Mouse (Mus musculus) stomach, embryonic 16.5 days (tissue): ENCODE results near the gene Mapk14. TPM values are rescaled to one million over a fixed set of nuclear protein-coding genes. Genes with fewer than 3 reads are reported as not detected.

Experiments used
- ATAC-seq: fragments of 200-750 bp; cut with Nextera tagmentation; 2 replicates; pipeline ENCODE4 v1.8.0; 2017; ENCODE audit warnings: moderate number of reproducible peaks, moderate TSS enrichment; ENCODE audit not compliant: insufficient read depth, low FRiP score
- H3K27ac ChIP-seq: fragments of 300-500 bp; sonication (generic); 2 replicates; pipeline ENCODE4 v1.5.1; 2014; ENCODE audit warnings: low read length
- H3K27me3 ChIP-seq: fragments of 300-500 bp; sonication (generic); 2 replicates; pipeline ENCODE4 v1.6.1; 2014; ENCODE audit warnings: low read length, control low read depth, mixed read lengths; ENCODE audit not compliant: control insufficient read depth, insufficient read depth
- H3K36me3 ChIP-seq: fragments of 300-500 bp; sonication (generic); 2 replicates; pipeline ENCODE4 v1.6.1; 2014; ENCODE audit warnings: low read length; ENCODE audit not compliant: control insufficient read depth, insufficient read depth
- H3K4me1 ChIP-seq: fragments of 300-500 bp; sonication (generic); 2 replicates; pipeline ENCODE4 v1.6.1; 2014; ENCODE audit warnings: low read length, control low read depth, mixed read lengths; ENCODE audit not compliant: control insufficient read depth, insufficient read depth
- H3K4me2 ChIP-seq: fragments of 300-500 bp; sonication (generic); 2 replicates; pipeline ENCODE4 v1.6.1; 2014; ENCODE audit warnings: low read depth, low read length, mixed read lengths
- H3K4me3 ChIP-seq: fragments of 300-500 bp; sonication (generic); replicated peaks from 2 replicates; pipeline ENCODE4 v1.5.1; 2014; ENCODE audit warnings: mild to moderate bottlenecking, low read length
- H3K9ac ChIP-seq: fragments of 300-500 bp; sonication (generic); 2 replicates; pipeline ENCODE4 v1.6.1; 2014; ENCODE audit warnings: low read length
- H3K9me3 ChIP-seq: fragments of 300-500 bp; sonication (generic); replicated peaks from 2 replicates; pipeline ENCODE4 v1.6.1; 2016; ENCODE audit warnings: low read length, control low read depth; ENCODE audit not compliant: control insufficient read depth
- WGBS: fragments of 180-500 bp; shearing (Covaris S2); extraction: QIAGEN DNeasy Blood & Tissue Kit; methylation state at CpG from one replicate; pipeline ENCODE4 v1.1.7; 2014; 5-methylcytosine and 5-hydroxymethylcytosine counted together
- polyA plus RNA-seq: library from polyadenylated mRNA; unstranded; fragments of >200 nt; fragmentation: Nextera tagmentation; extraction: Ambion mirVana; gene quantifications from 2 replicates; pipeline ENCODE4 v1.2.1, GENCODE M21; 2015

Mapk14 gene
- polyA plus RNA-seq, 1 experiment from 2014 or later: 34.2 TPM

GRCm38 (mm10) chr17:28743145-28743866 lies 52.2 kb downstream of the Mapk14 start:
- ATAC-seq: no peak
- Histone ChIP-seq H3K27ac (no peak overlapping the region), H3K36me3 (peaks cover 26% of the 10 kb centered on the region), H3K4me2 (no peak overlapping the region), H3K4me3 (no peak overlapping the region), H3K27me3 (no peaks in the 10 kb centered on the region), H3K9ac (no peak overlapping the region), H3K4me1 (no peaks in the 10 kb centered on the region), H3K9me3 (no peaks in the 10 kb centered on the region)
- 93% methylated on average over 11 of the region's 11 CpGs for WGBS

- 89% methylated on average over 9 of the region's 9 CpGs for whole genome bisulfite sequencing
- H3K4me1 ChIP-seq: no peaks in the 10 kb centered on the region
- H3K9me3 ChIP-seq: no peaks in the 10 kb centered on the region
- H3K36me3 ChIP-seq: peaks cover 26% of the 10 kb centered on the region
- H3K27ac ChIP-seq: no peak overlapping the region
- no peak for ATAC-seq
- H3K4me3 ChIP-seq: no peak overlapping the region
- H3K9ac ChIP-seq: no peak overlapping the region
- no peaks in the 10 kb centered on the region for H3K27me3 ChIP-seq
- H3K4me2 ChIP-seq: no peak overlapping the region
Observed at GRCm38 (mm10) chr17:28743916-28744315, 52.8 kb downstream of the Mapk14 start.

- Histone ChIP-seq H3K4me3 (no peak overlapping the region), H3K4me2 (no peak overlapping the region), H3K9ac (no peak overlapping the region), H3K27me3 (no peaks in the 10 kb centered on the region), H3K9me3 (no peaks in the 10 kb centered on the region), H3K4me1 (no peaks in the 10 kb centered on the region), H3K36me3 (peaks cover 26% of the 10 kb centered on the region), H3K27ac (no peak overlapping the region)
- ATAC-seq: peak; percentile 25; the same call in 1 of the 2 replicates
- WGBS: 68% methylated on average over 6 of the region's 6 CpGs
Observed at GRCm38 (mm10) chr17:28745773-28746172, 54.6 kb downstream of the Mapk14 start.

GRCm38 (mm10) chr17:28748001-28748400 lies 56.9 kb downstream of the Mapk14 start:
- no peak for ATAC-seq
- peaks cover 16% of the 10 kb centered on the region for H3K36me3 ChIP-seq
- WGBS: 87% methylated on average over 4 of the region's 4 CpGs

GRCm38 (mm10) chr17:28750580-28750979 lies 59.5 kb downstream of the Mapk14 start:
- H3K27ac ChIP-seq: no peak overlapping the region
- no peaks in the 10 kb centered on the region for H3K27me3 ChIP-seq
- no peak overlapping the region for H3K4me3 ChIP-seq
- H3K4me2 ChIP-seq: no peak overlapping the region
- H3K9ac ChIP-seq: no peak overlapping the region
- WGBS: 70% methylated on average over 6 of the region's 6 CpGs
- H3K4me1 ChIP-seq: no peaks in the 10 kb centered on the region
- no peak for ATAC-seq
- no peaks in the 10 kb centered on the region for H3K9me3 ChIP-seq
- no peaks in the 10 kb centered on the region for H3K36me3 ChIP-seq

More at GRCm38 (mm10) chr17:28748001-28748400, 56.9 kb downstream of the Mapk14 start:
- H3K9ac ChIP-seq: no peak overlapping the region
- H3K27me3 ChIP-seq: no peaks in the 10 kb centered on the region
- no peak overlapping the region for H3K27ac ChIP-seq
- H3K9me3 ChIP-seq: no peaks in the 10 kb centered on the region
- no peaks in the 10 kb centered on the region for H3K4me1 ChIP-seq
- no peak overlapping the region for H3K4me3 ChIP-seq
- H3K4me2 ChIP-seq: no peak overlapping the region

GRCm38 (mm10) chr17:28756447-28756846 lies 65.3 kb downstream of the Mapk14 start:
- 59% methylated on average over 5 of the region's 5 CpGs for WGBS
- no peak overlapping the region for H3K9ac ChIP-seq
- no peaks in the 10 kb centered on the region for H3K36me3 ChIP-seq
- H3K4me2 ChIP-seq: no peak overlapping the region
- H3K9me3 ChIP-seq: no peaks in the 10 kb centered on the region
- no peak overlapping the region for H3K27ac ChIP-seq
- no peak for ATAC-seq
- H3K27me3 ChIP-seq: no peaks in the 10 kb centered on the region
- H3K4me3 ChIP-seq: no peak overlapping the region
- H3K4me1 ChIP-seq: no peaks in the 10 kb centered on the region

- Histone ChIP-seq H3K27ac (no peak overlapping the region), H3K9ac (no peak overlapping the region), H3K4me3 (no peak overlapping the region), H3K27me3 (no peaks in the 10 kb centered on the region), H3K9me3 (no peaks in the 10 kb centered on the region), H3K4me2 (no peak overlapping the region), H3K4me1 (no peaks in the 10 kb centered on the region), H3K36me3 (no peaks in the 10 kb centered on the region)
- no peak for ATAC-seq
- 70% methylated on average over 2 of the region's 2 CpGs for WGBS
Observed at GRCm38 (mm10) chr17:28757470-28757869, 66.3 kb downstream of the Mapk14 start.

- 53% methylated on average over 8 of the region's 8 CpGs for WGBS
- H3K36me3 ChIP-seq: no peaks in the 10 kb centered on the region
- ATAC-seq: peak; percentile 48; the same call in 1 of the 2 replicates
Observed at GRCm38 (mm10) chr17:28760736-28761312, 69.7 kb downstream of the Mapk14 start.

GRCm38 (mm10) chr17:28761871-28762270 lies 70.7 kb downstream of the Mapk14 start:
- Histone ChIP-seq H3K36me3 (no peaks in the 10 kb centered on the region), H3K27ac (no peak overlapping the region), H3K4me1 (no peaks in the 10 kb centered on the region), H3K9ac (no peak overlapping the region), H3K4me3 (no peak overlapping the region), H3K27me3 (no peaks in the 10 kb centered on the region), H3K9me3 (no peaks in the 10 kb centered on the region), H3K4me2 (no peak overlapping the region)
- ATAC-seq: peak; percentile 23; the same call in 1 of the 2 replicates
- 8% methylated on average over 3 of the region's 3 CpGs for WGBS

More at GRCm38 (mm10) chr17:28760736-28761312, 69.7 kb downstream of the Mapk14 start:
- H3K27me3 ChIP-seq: no peaks in the 10 kb centered on the region
- H3K4me1 ChIP-seq: no peaks in the 10 kb centered on the region
- no peak overlapping the region for H3K9ac ChIP-seq
- H3K4me2 ChIP-seq: no peak overlapping the region
- no peaks in the 10 kb centered on the region for H3K9me3 ChIP-seq
- H3K27ac ChIP-seq: no peak overlapping the region
- no peak overlapping the region for H3K4me3 ChIP-seq
